Mouse (Mus musculus): ENCODE data around the gene C77080. TPM values are rescaled to one million over a fixed set of nuclear protein-coding genes. Genes with fewer than 3 reads are reported as not detected.
"Not testable (repeated sequence)": the region's sequence is repeated elsewhere in the genome, so short reads cannot be mapped to it uniquely, and the experiment has no call there.

C77080 gene
- total RNA-seq, 2 experiments from 2014 or later, result 18.1 to 22.1 TPM

DNA sequence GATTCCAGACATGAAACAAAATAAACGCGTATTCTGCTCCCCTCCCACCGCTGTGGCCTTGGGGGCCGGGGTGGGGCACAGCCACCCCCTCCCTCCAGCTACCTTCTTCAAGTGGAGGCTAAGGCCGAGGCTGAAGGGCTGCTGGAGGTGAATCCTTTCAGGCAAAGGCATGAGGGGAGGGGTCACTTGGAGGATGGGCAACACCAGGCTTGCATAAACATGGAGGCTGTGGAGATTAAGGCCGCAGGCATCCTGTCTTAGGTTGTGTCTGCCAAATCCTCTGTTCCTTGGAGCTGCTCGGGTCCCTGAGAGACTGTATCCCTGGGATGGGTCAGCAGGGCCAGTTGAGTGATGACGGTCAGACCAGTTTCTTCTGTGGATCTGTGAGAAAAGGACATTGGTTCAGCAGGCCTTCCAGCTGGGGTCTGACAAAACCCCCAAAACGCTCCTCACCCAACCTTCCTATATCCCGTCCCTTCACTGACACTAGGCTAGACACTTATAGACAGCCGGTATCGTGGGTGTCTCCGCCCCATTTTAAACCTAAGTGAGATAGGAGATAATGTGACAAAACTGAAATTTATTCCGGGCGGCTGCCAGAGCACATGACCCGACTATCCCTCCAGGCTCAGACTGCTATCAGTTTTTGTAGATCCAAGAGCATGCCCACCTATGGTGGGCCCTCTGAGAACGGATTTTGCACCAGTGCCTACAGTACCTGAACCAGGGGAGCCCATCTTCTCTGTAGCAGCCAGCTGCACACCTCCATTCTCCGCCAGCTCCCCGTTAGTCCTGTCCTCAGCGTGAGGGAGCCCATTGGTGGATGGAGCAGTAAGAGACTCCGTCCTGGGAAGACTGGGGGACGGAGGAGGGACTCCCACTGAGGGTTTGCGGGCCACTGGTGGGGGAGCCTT, 39.9 kb downstream of the C77080 start:
- DNase-seq (ENCODE audit: low spot score in 2 of 2), result no peak

GRCm38 (mm10) chr4:129220376-129221089, 40.7 kb downstream of the C77080 start:
- no peak for DNase-seq (ENCODE audit: low spot score in 2 of 2)

DNA sequence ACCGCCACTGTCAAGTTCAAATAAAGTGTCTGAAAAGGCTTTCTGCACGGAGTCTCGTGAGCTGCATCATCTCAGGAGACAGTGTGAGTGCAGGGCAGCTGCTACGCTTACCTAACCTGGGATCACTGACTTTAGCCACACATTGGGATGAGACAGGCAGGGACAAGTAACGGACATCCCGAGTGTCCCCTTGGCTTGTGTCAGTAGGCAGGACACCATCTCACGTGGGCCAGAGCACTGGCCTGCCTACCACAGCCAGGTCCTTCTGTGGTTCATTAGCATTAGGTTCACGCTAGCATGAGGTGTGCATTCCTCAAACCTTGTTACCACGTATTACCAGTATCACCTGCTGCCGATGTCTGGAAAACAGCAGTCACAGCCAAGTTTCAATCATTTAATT, 42.0 kb downstream of the C77080 start:
- DNase-seq (ENCODE audit: low spot score in 2 of 2), result no peak

DNA sequence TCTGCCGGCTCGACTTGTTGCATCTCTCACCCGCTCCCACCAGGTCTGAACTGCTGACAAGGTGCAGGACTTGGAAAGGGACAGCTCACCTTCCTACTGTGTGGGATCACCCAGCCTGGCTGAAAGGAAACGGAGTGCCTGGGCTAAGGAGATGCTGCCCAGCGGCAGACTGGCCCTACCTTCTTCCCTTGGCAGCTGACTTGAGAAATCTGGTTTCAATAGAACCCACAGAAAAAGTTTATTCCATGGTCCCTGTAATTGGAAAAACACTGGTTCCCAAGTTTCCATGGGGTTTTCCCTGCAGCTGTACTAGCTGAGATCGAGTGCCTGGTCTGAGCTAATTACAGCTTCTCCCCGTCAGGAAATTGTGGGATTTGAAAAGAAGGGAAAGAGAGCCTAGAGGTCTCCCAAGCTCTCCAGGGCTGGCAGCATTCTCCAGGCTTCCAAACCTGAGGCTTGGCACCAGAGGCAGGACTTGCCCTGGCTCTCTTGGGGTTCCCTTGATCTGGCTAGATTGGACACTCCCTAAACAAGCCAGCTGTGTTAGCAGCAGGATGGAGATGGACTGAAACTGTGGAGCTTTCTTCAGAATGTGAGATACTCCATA, 42.5 kb downstream of the C77080 start:
- no peak for DNase-seq (ENCODE audit: low spot score in 2 of 2)

DNA sequence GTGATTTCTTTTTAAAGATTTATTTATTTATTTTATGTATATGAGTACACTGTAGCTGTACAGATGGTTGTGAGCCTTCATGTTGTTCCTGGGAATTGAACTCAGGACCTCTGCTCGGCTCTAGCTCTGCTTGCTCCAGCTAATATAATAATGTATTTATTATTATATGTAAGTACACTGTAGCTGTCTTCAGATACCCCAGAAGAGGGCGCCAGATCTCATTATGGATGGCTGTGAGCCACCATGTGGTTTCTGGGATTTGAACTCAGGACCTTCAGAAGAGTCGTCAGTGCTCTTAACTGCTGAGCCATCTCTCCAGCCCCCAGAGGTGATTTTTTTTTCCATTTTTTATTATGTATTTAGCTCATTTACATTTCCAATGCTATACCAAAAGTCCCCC, 48.7 kb downstream of the C77080 start:
- DNase-seq (ENCODE audit: low spot score in 2 of 2), result not testable (repeated sequence)

GRCm38 (mm10) chr4:129211461-129211860, 49.7 kb downstream of the C77080 start:
- DNase-seq (ENCODE audit: low spot score in 2 of 2), result no peak

DNA sequence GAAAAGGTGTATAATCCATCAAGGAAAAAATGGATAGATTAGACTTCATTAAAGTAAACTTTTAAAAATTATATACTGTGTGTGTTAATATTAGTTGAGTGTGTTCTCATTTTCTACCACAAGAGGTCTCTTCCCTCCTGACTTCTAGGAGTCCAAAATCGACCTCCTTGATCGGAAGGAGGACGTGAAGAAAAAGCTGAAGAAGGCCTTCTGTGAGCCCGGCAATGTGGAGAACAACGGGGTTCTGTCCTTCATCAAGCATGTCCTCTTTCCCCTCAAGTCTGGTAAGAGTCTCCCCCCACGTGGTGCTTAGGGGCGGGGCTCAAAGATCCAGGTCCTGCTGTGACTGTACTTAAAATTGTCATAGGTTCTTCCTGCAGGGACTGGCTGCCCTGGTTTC, 51.7 kb downstream of the C77080 start:
- no peak for DNase-seq (ENCODE audit: low spot score in 2 of 2)

DNA sequence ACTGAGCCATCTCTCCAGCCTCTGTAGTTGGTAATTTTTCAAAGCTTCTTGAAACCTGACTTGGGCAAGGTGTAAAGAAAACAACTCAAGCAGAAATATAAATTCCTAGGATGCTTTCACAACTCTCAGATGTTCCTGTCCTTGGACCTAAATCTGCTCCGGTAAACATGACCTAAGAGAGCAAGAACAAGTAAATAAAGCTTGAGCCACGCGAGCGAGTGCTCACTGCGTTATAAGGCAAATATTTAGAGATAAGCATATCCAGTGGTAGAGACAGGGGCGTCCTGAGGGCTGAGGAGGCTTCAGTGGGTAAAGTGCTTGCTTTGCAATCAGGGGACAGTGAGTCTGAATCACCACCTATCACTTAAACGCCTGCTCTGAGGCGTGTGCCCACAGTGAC, 54.4 kb downstream of the C77080 start:
- DNase-seq (ENCODE audit: low spot score in 2 of 2), result no peak

DNA sequence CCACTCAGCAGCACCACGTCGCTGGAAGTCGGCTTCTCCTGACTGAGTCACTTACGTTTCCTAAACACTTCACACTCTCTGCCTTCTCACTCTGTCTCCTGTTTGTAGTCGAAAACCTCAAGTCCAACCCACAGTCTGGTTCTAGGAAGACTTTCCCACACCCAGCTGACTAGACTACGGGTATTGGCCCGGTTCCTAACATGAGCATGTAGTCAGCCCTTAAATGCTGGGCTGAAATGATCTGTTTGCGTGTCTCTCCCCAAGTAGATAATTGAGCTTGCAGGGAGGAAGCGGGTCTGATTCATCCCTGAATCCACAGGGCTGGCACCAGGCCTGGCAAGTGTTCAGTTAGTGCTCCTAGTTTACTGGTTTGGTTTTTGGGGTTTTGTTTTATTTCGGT, 56.5 kb downstream of the C77080 start:
- DNase-seq (ENCODE audit: low spot score in 2 of 2), result no peak

- no peak for DNase-seq (ENCODE audit: low spot score in 2 of 2)
Observed at GRCm38 (mm10) chr4:129197514-129197913, 63.7 kb downstream of the C77080 start.

DNA sequence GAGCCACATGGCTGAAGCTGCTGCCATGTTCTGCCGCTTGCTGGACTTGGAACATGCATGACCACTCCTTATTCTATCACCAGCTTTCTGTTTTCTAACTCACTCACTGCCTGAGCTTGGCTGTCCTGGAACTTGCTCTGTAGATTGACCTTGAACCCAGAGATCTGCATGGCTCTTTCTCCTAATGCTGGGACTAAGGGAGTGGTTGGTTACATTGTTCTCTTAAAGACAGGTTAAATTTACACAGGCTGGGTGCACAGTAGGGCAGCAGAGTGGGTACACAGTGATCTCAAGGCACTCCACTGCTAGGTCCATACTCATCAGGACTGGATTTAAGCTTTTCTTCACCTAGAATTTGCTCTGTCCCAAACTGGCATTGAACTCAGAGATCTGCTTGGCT, 66.9 kb downstream of the C77080 start:
- DNase-seq (ENCODE audit: low spot score in 2 of 2), result no peak

DNA sequence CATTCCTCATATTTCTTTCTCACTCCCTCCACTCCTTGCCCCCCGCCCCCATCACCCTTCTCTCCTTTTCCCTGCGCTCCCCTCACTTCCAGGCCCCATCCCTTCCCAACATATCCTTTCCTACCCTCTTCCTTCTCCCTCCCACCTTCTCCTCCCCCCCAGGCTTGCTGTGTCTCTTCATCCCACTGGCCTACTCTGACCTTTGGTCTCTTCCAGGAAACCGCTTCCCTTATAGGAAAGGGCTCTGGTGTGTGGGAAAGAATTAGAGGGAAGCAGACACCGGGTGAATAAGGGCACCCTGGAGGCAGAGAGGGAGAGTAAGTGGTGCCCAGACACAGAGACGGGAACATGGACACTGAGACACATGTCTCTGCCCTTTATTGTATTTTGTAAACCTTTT, 69.5 kb downstream of the C77080 start:
- DNase-seq (ENCODE audit: low spot score in 2 of 2), result no peak

DNA sequence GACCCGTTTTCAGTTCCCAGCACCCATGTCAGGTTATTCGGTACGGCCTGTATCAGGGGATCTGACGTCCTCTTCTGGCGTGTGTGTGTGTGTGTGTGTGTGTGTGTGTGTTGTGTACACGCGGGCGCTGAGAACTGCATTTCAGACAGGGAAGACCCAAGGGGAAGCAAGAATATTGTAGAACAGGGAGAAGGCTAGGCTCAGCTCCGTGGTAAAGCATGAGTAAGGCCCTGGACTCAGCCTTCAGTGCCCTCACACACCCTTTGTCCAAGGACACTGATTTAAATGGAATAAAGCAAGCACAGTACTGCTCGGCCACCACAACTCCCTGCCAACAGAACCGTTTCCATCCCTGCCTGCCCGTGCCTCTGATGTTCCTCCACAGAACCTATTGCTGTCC, 70.7 kb downstream of the C77080 start:
- peak in 1 of 2 experiments; percentile 21 for DNase-seq (ENCODE audit: low spot score in 2 of 2)

- DNase-seq (ENCODE audit: low spot score in 2 of 2), result peak; percentile 95 to 96
Observed at GRCm38 (mm10) chr4:129189542-129190519, 71.4 kb downstream of the C77080 start, which contains the start of the genes S100pbp and Yars. TSS of gene S100pbp (minus strand) at chr4:129189727. TSS of gene Yars (plus strand) at chr4:129189760.

- peak; percentile 58 to 64 for DNase-seq (ENCODE audit: low spot score in 2 of 2)
Observed at GRCm38 (mm10) chr4:129188803-129189541, 72.2 kb downstream of the C77080 start.

DNA sequence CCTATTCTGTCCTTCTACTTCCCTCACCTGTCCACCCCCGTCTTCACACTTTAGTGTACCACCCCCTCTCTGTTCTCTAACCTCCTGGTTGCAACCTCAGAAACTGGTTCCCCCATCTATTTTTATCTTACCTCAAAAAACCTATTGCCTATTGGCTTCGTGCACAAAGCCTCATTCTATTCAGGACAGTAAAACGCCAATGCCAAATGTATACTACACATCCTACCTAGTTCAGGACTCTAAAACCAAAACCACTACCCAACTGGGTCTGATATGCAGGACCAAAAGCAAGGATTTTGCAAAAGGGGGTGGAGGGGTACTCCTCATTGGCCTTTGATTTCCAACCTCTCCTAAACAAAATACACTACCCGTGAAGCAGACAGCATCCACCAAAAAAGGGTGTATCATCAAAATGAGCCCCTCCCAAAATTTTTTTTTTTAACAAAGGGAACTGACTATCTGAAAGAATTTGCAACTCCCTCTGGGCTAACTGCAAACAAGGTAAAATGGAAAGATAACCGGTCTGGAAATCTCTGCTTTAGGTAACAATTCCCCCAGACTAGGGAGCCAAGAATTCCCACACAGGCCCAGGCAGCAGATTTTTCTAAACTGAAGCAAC, 73.1 kb downstream of the C77080 start:
- no peak for DNase-seq (ENCODE audit: low spot score in 2 of 2)

DNA sequence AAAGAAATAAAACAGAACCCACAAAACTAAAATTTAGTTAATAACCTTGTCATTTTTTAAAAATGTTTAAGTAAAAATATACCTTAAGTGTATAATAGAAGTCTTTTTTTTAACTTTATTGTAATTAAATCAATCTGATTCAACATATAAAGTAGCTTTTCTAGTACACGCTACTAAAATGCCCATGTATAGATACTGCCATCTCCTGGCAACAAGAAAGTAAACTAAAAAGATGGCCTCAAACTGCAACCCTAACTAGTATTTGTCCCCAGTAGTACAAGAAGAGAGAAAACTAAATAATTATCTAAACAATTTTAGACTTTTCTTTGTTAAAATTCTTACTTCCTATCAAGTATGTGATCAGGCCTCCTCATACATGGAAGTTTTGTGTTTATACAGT, 81.6 kb downstream of the C77080 start:
- DNase-seq (ENCODE audit: low spot score in 2 of 2), result no peak

DNA sequence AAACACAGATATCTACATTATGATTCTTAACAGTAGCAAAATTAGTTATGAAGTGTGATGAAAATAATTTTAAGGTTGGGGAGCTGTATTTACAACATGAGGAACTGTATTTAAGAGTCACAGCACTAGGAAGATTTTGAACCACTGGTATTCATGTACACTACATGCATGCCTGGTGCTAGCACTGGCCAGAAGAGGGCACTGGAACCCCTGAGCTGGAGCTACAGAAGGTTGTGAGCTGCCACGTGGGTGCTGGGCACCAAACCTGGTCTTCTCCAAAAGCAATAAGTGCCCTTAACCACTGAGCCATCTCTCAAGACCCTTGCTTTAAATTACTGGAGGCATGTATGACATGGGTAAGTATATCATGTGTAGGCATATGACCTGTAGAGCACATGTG, 88.7 kb downstream of the C77080 start:
- DNase-seq (ENCODE audit: low spot score in 2 of 2), result no peak

Data from adrenal gland, adult 18-20 months (tissue).